Mouse (Mus musculus) ES-E14 (cell line): Measurements from ENCODE around the gene Prlr.

Source experiments
- CHD2 ChIP-seq: IDR thresholded peaks from 2 replicates; pipeline ENCODE4 v1.6.1; 2014; ENCODE audit warnings: mild to moderate bottlenecking, low read depth, low read length, inconsistent platforms
- HCFC1 ChIP-seq: IDR thresholded peaks from 2 replicates; pipeline ENCODE4 v1.6.1; 2012; ENCODE audit warnings: low read length, inconsistent platforms, borderline replicate concordance; ENCODE audit not compliant: insufficient read depth
- MAFK ChIP-seq: IDR thresholded peaks from 2 replicates; pipeline ENCODE4 v1.6.1; 2014; ENCODE audit warnings: mild to moderate bottlenecking, low read depth, low read length, inconsistent platforms; ENCODE audit not compliant: insufficient read depth
- ZC3H11A ChIP-seq: IDR thresholded peaks from 2 replicates; pipeline ENCODE4 v1.6.1; 2012; ENCODE audit warnings: low read depth, mild to moderate bottlenecking, inconsistent platforms, low read length, borderline replicate concordance
- ZNF384 ChIP-seq: IDR thresholded peaks from 2 replicates; pipeline ENCODE4 v1.6.1; 2012; ENCODE audit warnings: low read depth, low read length, inconsistent platforms

- TF ChIP-seq HCFC1 (no peak), ZNF384 (no peak), MAFK (no peak), CHD2 (no peak), ZC3H11A (no peak)
These were observed 129.4 kb downstream of the Prlr start for GRCm38 (mm10) chr15:10306461-10306860.
